Mouse (Mus musculus) lung, embryonic 15.5 days (tissue): ENCODE results near the gene Lgals3bp. TPM values are rescaled to one million over a fixed set of nuclear protein-coding genes. Genes with fewer than 3 reads are reported as not detected.
"Not testable (repeated sequence)": the region's sequence is repeated elsewhere in the genome, so short reads cannot be mapped to it uniquely, and the experiment has no call there.

Source experiments
- ATAC-seq: fragments of 200-750 bp; cut with Nextera tagmentation; 2 replicates; pipeline ENCODE4 v1.8.0; 2017; ENCODE audit warnings: moderate number of reproducible peaks, borderline replicate concordance; ENCODE audit not compliant: low FRiP score, low TSS enrichment; ENCODE audit errors: extremely low read depth
- H3K27ac ChIP-seq: fragments of 300-500 bp; sonication (generic); 2 replicates; pipeline ENCODE4 v1.5.1; 2015; ENCODE audit warnings: moderate library complexity, mild to moderate bottlenecking, inconsistent platforms
- H3K27me3 ChIP-seq: fragments of 300-500 bp; sonication (generic); 2 replicates; pipeline ENCODE4 v1.6.1; 2015; ENCODE audit warnings: inconsistent platforms
- H3K36me3 ChIP-seq: fragments of 300-500 bp; sonication (generic); 2 replicates; pipeline ENCODE4 v1.6.1; 2015; ENCODE audit warnings: inconsistent platforms
- H3K4me1 ChIP-seq: fragments of 300-500 bp; sonication (generic); 2 replicates; pipeline ENCODE4 v1.6.1; 2015; ENCODE audit warnings: inconsistent platforms
- H3K4me2 ChIP-seq: fragments of 300-500 bp; sonication (generic); 2 replicates; pipeline ENCODE4 v1.6.1; 2015; ENCODE audit warnings: inconsistent platforms, mild to moderate bottlenecking, moderate library complexity
- H3K4me3 ChIP-seq: fragments of 300-500 bp; sonication (generic); 2 replicates; pipeline ENCODE4 v1.5.1; 2015; ENCODE audit warnings: mild to moderate bottlenecking, inconsistent platforms
- H3K9ac ChIP-seq: fragments of 300-500 bp; sonication (generic); 2 replicates; pipeline ENCODE4 v1.6.1; 2015; ENCODE audit warnings: inconsistent platforms
- H3K9me3 ChIP-seq: fragments of 300-500 bp; sonication (generic); 2 replicates; pipeline ENCODE4 v1.6.1; 2016; ENCODE audit warnings: inconsistent platforms
- WGBS: fragments of 180-500 bp; shearing (Covaris S2); methylation state at CpG from one replicate; pipeline ENCODE4 v1.1.7; 2015; 5-methylcytosine and 5-hydroxymethylcytosine counted together
- polyA plus RNA-seq: library from polyadenylated mRNA; unstranded; fragments of >200 nt; fragmentation: Nextera tagmentation; extraction: Ambion mirVana; gene quantifications from 2 replicates; pipeline ENCODE4 v1.2.1, GENCODE M21; 2015

Lgals3bp gene
- polyA plus RNA-seq, 1 experiment from 2014 or later = 6.9 TPM

- Histone ChIP-seq H3K9me3 (no peaks in the 10 kb centered on the region), H3K4me1 (no peaks in the 10 kb centered on the region), H3K27ac (no peak overlapping the region), H3K27me3 (no peaks in the 10 kb centered on the region), H3K9ac (no peak overlapping the region), H3K4me3 (no peak overlapping the region), H3K36me3 (no peaks in the 10 kb centered on the region), H3K4me2 (no peak overlapping the region)
- WGBS = 59% methylated on average over 5 of the region's 5 CpGs
- no peak for ATAC-seq
These were observed 7.9 kb downstream of the Lgals3bp start for GRCm38 (mm10) chr11:118393991-118394390.

GRCm38 (mm10) chr11:118387816-118388215 is 14.1 kb downstream of the Lgals3bp start:
- H3K36me3 ChIP-seq, H3K27ac ChIP-seq, H3K4me2 ChIP-seq, H3K9ac ChIP-seq, H3K27me3 ChIP-seq, H3K4me1 ChIP-seq, H3K9me3 ChIP-seq, ATAC-seq, H3K4me3 ChIP-seq: not testable (repeated sequence)
- WGBS = 92% methylated on average over 13 of the region's 13 CpGs

GRCm38 (mm10) chr11:118379251-118380009 is 22.5 kb downstream of the Lgals3bp start:
- Histone ChIP-seq H3K27ac (no peak overlapping the region), H3K4me3 (no peak overlapping the region), H3K9ac (no peak overlapping the region), H3K4me2 (no peak overlapping the region), H3K9me3 (no peaks in the 10 kb centered on the region), H3K36me3 (no peaks in the 10 kb centered on the region), H3K27me3 (no peaks in the 10 kb centered on the region), H3K4me1 (no peaks in the 10 kb centered on the region)
- 41% methylated on average over 11 of the region's 11 CpGs for WGBS
- ATAC-seq = peak; percentile 59

GRCm38 (mm10) chr11:118378656-118379055 is 23.2 kb downstream of the Lgals3bp start:
- no peak overlapping the region for H3K9ac ChIP-seq
- no peaks in the 10 kb centered on the region for H3K27me3 ChIP-seq
- H3K4me1 ChIP-seq = no peaks in the 10 kb centered on the region
- no peak overlapping the region for H3K4me2 ChIP-seq
- no peak for ATAC-seq
- no peaks in the 10 kb centered on the region for H3K9me3 ChIP-seq
- H3K27ac ChIP-seq = no peak overlapping the region
- no peak overlapping the region for H3K4me3 ChIP-seq
- WGBS = 76% methylated on average over 6 of the region's 6 CpGs
- no peaks in the 10 kb centered on the region for H3K36me3 ChIP-seq

GRCm38 (mm10) chr11:118376323-118376722 is 25.6 kb downstream of the Lgals3bp start:
- ATAC-seq, H3K4me1 ChIP-seq, H3K9me3 ChIP-seq: not testable (repeated sequence)

GRCm38 (mm10) chr11:118375881-118376280 is 26.0 kb downstream of the Lgals3bp start:
- Histone ChIP-seq H3K27ac (no peak overlapping the region), H3K4me2 (no peak overlapping the region), H3K4me3 (no peak overlapping the region), H3K4me1 (no peaks in the 10 kb centered on the region), H3K9ac (no peak overlapping the region), H3K36me3 (no peaks in the 10 kb centered on the region), H3K9me3 (no peaks in the 10 kb centered on the region), H3K27me3 (no peaks in the 10 kb centered on the region)
- 66% methylated on average over 5 of the region's 5 CpGs for WGBS
- no peak for ATAC-seq

More at GRCm38 (mm10) chr11:118376323-118376722, 25.6 kb downstream of the Lgals3bp start:
- not testable (repeated sequence) for H3K4me3 ChIP-seq, H3K36me3 ChIP-seq, H3K4me2 ChIP-seq, H3K27me3 ChIP-seq, H3K27ac ChIP-seq, H3K9ac ChIP-seq

- no peaks in the 10 kb centered on the region for H3K4me1 ChIP-seq
- H3K27me3 ChIP-seq = no peaks in the 10 kb centered on the region
- 72% methylated on average over 8 of the region's 8 CpGs for WGBS
- H3K9me3 ChIP-seq = no peaks in the 10 kb centered on the region
- H3K4me3 ChIP-seq = no peak overlapping the region
- H3K9ac ChIP-seq = no peak overlapping the region
- no peak overlapping the region for H3K4me2 ChIP-seq
- no peaks in the 10 kb centered on the region for H3K36me3 ChIP-seq
- ATAC-seq = no peak
- no peak overlapping the region for H3K27ac ChIP-seq
These were observed 26.4 kb downstream of the Lgals3bp start for GRCm38 (mm10) chr11:118375461-118375860.

- H3K4me1 ChIP-seq = no peaks in the 10 kb centered on the region
- no peaks in the 10 kb centered on the region for H3K36me3 ChIP-seq
- H3K4me2 ChIP-seq = no peak overlapping the region
- no peak overlapping the region for H3K4me3 ChIP-seq
- H3K27me3 ChIP-seq = no peaks in the 10 kb centered on the region
- no peak overlapping the region for H3K27ac ChIP-seq
- H3K9me3 ChIP-seq = no peaks in the 10 kb centered on the region
- no peak overlapping the region for H3K9ac ChIP-seq
- ATAC-seq = no peak
These were observed 26.9 kb downstream of the Lgals3bp start for GRCm38 (mm10) chr11:118375006-118375405.

GRCm38 (mm10) chr11:118374506-118374905 is 27.4 kb downstream of the Lgals3bp start:
- no peak for ATAC-seq
- H3K36me3 ChIP-seq = no peaks in the 10 kb centered on the region
- 60% methylated on average over 5 of the region's 5 CpGs for WGBS

GRCm38 (mm10) chr11:118372641-118373040 is 29.3 kb downstream of the Lgals3bp start:
- H3K4me2 ChIP-seq = no peak overlapping the region
- no peak overlapping the region for H3K27ac ChIP-seq
- H3K36me3 ChIP-seq = no peaks in the 10 kb centered on the region
- no peaks in the 10 kb centered on the region for H3K4me1 ChIP-seq
- WGBS = 43% methylated on average over 7 of the region's 7 CpGs
- H3K4me3 ChIP-seq = no peak overlapping the region
- no peaks in the 10 kb centered on the region for H3K9me3 ChIP-seq
- no peak for ATAC-seq
- H3K27me3 ChIP-seq = no peaks in the 10 kb centered on the region
- H3K9ac ChIP-seq = no peak overlapping the region

More at GRCm38 (mm10) chr11:118374506-118374905, 27.4 kb downstream of the Lgals3bp start:
- Histone ChIP-seq H3K9me3 (no peaks in the 10 kb centered on the region), H3K4me2 (no peak overlapping the region), H3K4me1 (no peaks in the 10 kb centered on the region), H3K27me3 (no peaks in the 10 kb centered on the region), H3K9ac (no peak overlapping the region), H3K4me3 (no peak overlapping the region), H3K27ac (no peak overlapping the region)

- 82% methylated on average over 7 of the region's 7 CpGs for whole genome bisulfite sequencing
- Histone ChIP-seq H3K27ac (no peak overlapping the region), H3K36me3 (no peaks in the 10 kb centered on the region), H3K9me3 (no peaks in the 10 kb centered on the region), H3K27me3 (no peaks in the 10 kb centered on the region), H3K9ac (no peak overlapping the region), H3K4me3 (no peak overlapping the region), H3K4me1 (no peaks in the 10 kb centered on the region), H3K4me2 (no peak overlapping the region)
- no peak for ATAC-seq
These were observed 30.0 kb downstream of the Lgals3bp start for GRCm38 (mm10) chr11:118371876-118372275.

- Histone ChIP-seq H3K4me2 (no peak overlapping the region), H3K9ac (no peak overlapping the region), H3K27ac (no peak overlapping the region), H3K27me3 (no peaks in the 10 kb centered on the region), H3K36me3 (no peaks in the 10 kb centered on the region), H3K9me3 (no peaks in the 10 kb centered on the region), H3K4me3 (no peak overlapping the region), H3K4me1 (peaks cover 6% of the 10 kb centered on the region; the same call in 1 of the 2 replicates)
- 60% methylated on average over 8 of the region's 8 CpGs for WGBS
- ATAC-seq = no peak
These were observed 32.2 kb downstream of the Lgals3bp start for GRCm38 (mm10) chr11:118369657-118370056.
